Mouse (Mus musculus) left cerebral cortex, adult 11 months (tissue): ENCODE results near the gene Mael.

Experiments used
- DNase-seq: peaks from one replicate; pipeline ENCODE4 v3.0.0; 2022; ENCODE audit warnings: low spot score

Gene Mael

GRCm38 (mm10) chr1:166153351-166154120 lies 85.0 kb downstream of the Mael start:
- DNase-seq = peak; percentile 68

DNA sequence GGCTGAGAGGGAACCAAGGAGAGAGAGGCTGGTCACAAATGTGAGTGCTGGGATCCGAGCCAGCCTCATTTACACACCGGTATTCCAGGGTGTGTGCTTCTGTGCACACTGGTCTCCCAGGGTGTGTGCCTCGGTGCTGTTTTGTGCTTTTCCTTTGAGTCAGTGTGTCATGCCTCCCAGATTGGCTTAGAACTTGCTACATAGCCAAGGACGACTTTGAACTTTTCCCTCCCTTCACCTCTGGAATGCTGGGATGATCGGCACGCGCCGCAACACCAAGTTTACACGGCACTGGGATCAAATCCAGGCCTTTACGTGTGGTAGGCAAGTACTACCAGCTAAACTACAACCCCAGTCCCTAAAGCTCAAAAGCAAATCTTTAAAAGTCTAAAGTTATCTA lies 86.5 kb downstream of the Mael start:
- no peak for DNase-seq

- no peak for DNase-seq
Observed at GRCm38 (mm10) chr1:166151341-166151740, 87.2 kb downstream of the Mael start.
